Mouse (Mus musculus): ENCODE data around the gene Adam1b.

DNA sequence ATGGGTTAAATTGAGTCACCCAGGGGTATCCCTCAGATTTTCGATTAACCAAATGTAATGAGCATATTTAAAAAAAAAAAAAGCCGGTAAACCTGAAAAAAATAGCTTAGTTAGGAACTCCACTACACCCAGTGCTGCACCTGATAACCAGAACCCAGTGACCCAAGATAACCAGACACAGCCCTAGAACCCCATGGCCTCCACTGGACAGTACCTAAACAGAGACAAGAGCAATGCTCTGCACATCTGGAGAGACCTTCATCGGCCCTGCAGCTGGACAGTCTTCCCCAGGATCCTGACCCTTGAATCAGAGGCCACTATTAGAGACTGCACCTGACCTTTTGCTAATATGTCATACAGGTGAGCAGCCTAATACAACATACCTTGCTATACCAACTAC, 43.8 kb upstream of the Adam1b start:
- no peak for TF ChIP-seq REST (IDR thresholded peaks at IDR 0.05; ENCODE audit: insufficient read depth, insufficient read length)
- no peak for TF ChIP-seq POLR2A (IDR thresholded peaks at IDR 0.05; ENCODE audit: insufficient read length, low read depth)
- no peak for TF ChIP-seq CEBPB (IDR thresholded peaks at IDR 0.05; ENCODE audit: insufficient read depth, poor library complexity, severe bottlenecking)
- no peak for TF ChIP-seq MAX (IDR thresholded peaks at IDR 0.05; ENCODE audit: low read depth)

Measured in myocyte (in vitro differentiated cells).